Mouse (Mus musculus): ENCODE data around the gene H2al2a.

- no peak for TF ChIP-seq JUND (conservative IDR thresholded peaks at IDR 0.05; ENCODE audit: low read depth, low read length)
- TF ChIP-seq CHD1 (IDR thresholded peaks at IDR 0.05; ENCODE audit: low read depth, low read length) = no peak
- no peak for TF ChIP-seq POLR2A (IDR thresholded peaks at IDR 0.05; ENCODE audit: low read depth, low read length)
- TF ChIP-seq TBP (conservative IDR thresholded peaks at IDR 0.05; ENCODE audit: low read depth, low read length) = no peak
- TF ChIP-seq GABPA (IDR thresholded peaks at IDR 0.05; ENCODE audit: insufficient replicate concordance, low read depth, low read length) = no peak
- no peak for TF ChIP-seq CTCF (conservative IDR thresholded peaks at IDR 0.05 in 1 of 2, IDR thresholded peaks at IDR 0.05 in 1 of 2; ENCODE audit: low read depth in 2 of 2, low read length in 2 of 2)
- TF ChIP-seq E2F4 (IDR thresholded peaks at IDR 0.05; ENCODE audit: insufficient replicate concordance, low read depth, low read length) = no peak
- no peak for TF ChIP-seq KAT2A (IDR thresholded peaks at IDR 0.05; ENCODE audit: insufficient replicate concordance, low read length)
- no peak for TF ChIP-seq MXI1 (IDR thresholded peaks at IDR 0.05; ENCODE audit: low read depth, low read length)
- TF ChIP-seq ZC3H11A (IDR thresholded peaks at IDR 0.05; ENCODE audit: low read depth, low read length) = no peak
- TF ChIP-seq EP300 (IDR thresholded peaks at IDR 0.05; ENCODE audit: low read length) = no peak
- TF ChIP-seq MAX (IDR thresholded peaks at IDR 0.05; ENCODE audit: low read length) = no peak
These were observed 29.0 kb upstream of the H2al2a start for GRCm38 (mm10) chr2:18025781-18026115.
